In genomic region chr9:75051841-75052240, GRCm38 (mm10) we compare ENCODE assay signal across 20 mouse cellular contexts.
"Had no signal": no experiment of that assay in that cellular context is flagged by ENCODE, and none has a peak within 500 bp of the region (broad histone marks: within the 10 kb centered on the region; RNA-seq: fewer than 3 reads in every experiment).

No protein-coding gene starts in this region.

- DNase-seq: kidney, adult 2 months; kidney, postnatal 25 days; left cerebral cortex, postnatal 4 days; liver, postnatal 0 days; lung, embryonic 14.5 days; thymus, adult 2 months; thymus, postnatal 14 days; thymus, postnatal 4 days had no signal

- ATAC-seq: intestine, postnatal 0 days; liver, postnatal 0 days; lung, postnatal 0 days; midbrain, embryonic 15.5 days had no signal

- H3K4me3 ChIP-seq: limb, embryonic 12.5 days; limb, embryonic 15.5 days; midbrain, embryonic 12.5 days; midbrain, embryonic 15.5 days; neural tube, embryonic 12.5 days; neural tube, embryonic 15.5 days had no signal

- H3K4me1 ChIP-seq: limb, embryonic 12.5 days; limb, embryonic 15.5 days; midbrain, embryonic 12.5 days; midbrain, embryonic 15.5 days; neural tube, embryonic 12.5 days; neural tube, embryonic 15.5 days had no signal

- H3K9me3 ChIP-seq: limb, embryonic 12.5 days; limb, embryonic 15.5 days; midbrain, embryonic 12.5 days; midbrain, embryonic 15.5 days; neural tube, embryonic 12.5 days; neural tube, embryonic 15.5 days had no signal

- H3K4me2 ChIP-seq: limb, embryonic 12.5 days; limb, embryonic 15.5 days; liver, embryonic 11.5 days; lung, embryonic 14.5 days; midbrain, embryonic 12.5 days; midbrain, embryonic 15.5 days; neural tube, embryonic 12.5 days; neural tube, embryonic 15.5 days had no signal

- H3K27ac ChIP-seq: kidney, postnatal 0 days; limb, embryonic 12.5 days; limb, embryonic 15.5 days; liver, embryonic 14.5 days; macrophage; midbrain, embryonic 12.5 days; midbrain, embryonic 15.5 days; neural tube, embryonic 12.5 days; neural tube, embryonic 15.5 days had no signal

- H3K9ac ChIP-seq: limb, embryonic 12.5 days; limb, embryonic 15.5 days; liver, embryonic 14.5 days; liver, postnatal 0 days; lung, embryonic 14.5 days; midbrain, embryonic 12.5 days; midbrain, embryonic 15.5 days; neural tube, embryonic 12.5 days; neural tube, embryonic 15.5 days had no signal

- H3K27me3 ChIP-seq: limb, embryonic 12.5 days; limb, embryonic 15.5 days; midbrain, embryonic 12.5 days; midbrain, embryonic 15.5 days; neural tube, embryonic 12.5 days; neural tube, embryonic 15.5 days had no signal
